Mouse (Mus musculus): ENCODE measurements around the gene Rbm28.

- TF ChIP-seq CTCF (IDR thresholded peaks at IDR 0.05; ENCODE audit: low read depth, low read length) = no peak
- no peak for TF ChIP-seq POLR2A (IDR thresholded peaks at IDR 0.05; ENCODE audit: extremely low read depth, insufficient read depth, low read length)
These were observed 37.9 kb downstream of the Rbm28 start for GRCm38 (mm10) chr6:29126878-29127426.
